Mouse (Mus musculus) ES-Bruce4 (cell line): ENCODE data around the gene Dlg4. TPM values are rescaled to one million over a fixed set of nuclear protein-coding genes. Genes with fewer than 3 reads are reported as not detected.

Source experiments
- H3K27ac ChIP-seq: 2 replicates; pipeline ENCODE4 v1.5.1; 2012; ENCODE audit warnings: low read length, inconsistent platforms; ENCODE audit not compliant: insufficient read depth
- H3K27me3 ChIP-seq: 2 replicates; pipeline ENCODE4 v1.6.1; 2012; ENCODE audit warnings: mild to moderate bottlenecking, low read length, inconsistent platforms; ENCODE audit not compliant: control insufficient read depth, poor library complexity, insufficient read depth, severe bottlenecking
- H3K36me3 ChIP-seq: 2 replicates; pipeline ENCODE4 v1.6.1; 2012; ENCODE audit warnings: inconsistent platforms, mild to moderate bottlenecking, low read length, moderate library complexity; ENCODE audit not compliant: control insufficient read depth, poor library complexity, insufficient read depth, severe bottlenecking
- H3K4me1 ChIP-seq: one replicate; pipeline ENCODE4 v1.8.1; 2011; ENCODE audit warnings: low read length; ENCODE audit not compliant: control insufficient read depth, insufficient read depth
- H3K4me3 ChIP-seq: 2 replicates; pipeline ENCODE4 v1.5.1; 2011; ENCODE audit warnings: low read depth, mild to moderate bottlenecking, low read length
- H3K9ac ChIP-seq: 2 replicates; pipeline ENCODE4 v1.6.1; 2012; ENCODE audit warnings: low read depth, mild to moderate bottlenecking, inconsistent platforms; ENCODE audit not compliant: poor library complexity, severe bottlenecking
- H3K9me3 ChIP-seq: replicated peaks from 2 replicates; pipeline ENCODE4 v1.6.1; 2012; ENCODE audit warnings: mild to moderate bottlenecking, low read length, inconsistent platforms; ENCODE audit not compliant: control insufficient read depth, poor library complexity, insufficient read depth, severe bottlenecking
- CTCF ChIP-seq: IDR thresholded peaks from one replicate; pipeline ENCODE4 v1.8.1; 2011; ENCODE audit warnings: low read depth, low read length
- EP300 ChIP-seq: IDR thresholded peaks from 2 replicates; pipeline ENCODE4 v1.6.1; 2011; ENCODE audit warnings: low read depth, low read length; ENCODE audit not compliant: insufficient read depth
- POLR2A ChIP-seq: IDR thresholded peaks from one replicate; pipeline ENCODE4 v1.8.1; 2011; ENCODE audit warnings: low read length; ENCODE audit not compliant: insufficient read depth
- polyA plus RNA-seq: library from polyadenylated mRNA; stranded (reverse); fragments of >200 nt; gene quantifications from 2 replicates; pipeline ENCODE4 v1.2.4, GENCODE M21; 2011; ENCODE audit warnings: low read depth; ENCODE audit not compliant: missing spikeins, insufficient read depth, insufficient read length

Gene Dlg4
- polyA plus RNA-seq, 1 experiment, result 25.7 TPM

DNA sequence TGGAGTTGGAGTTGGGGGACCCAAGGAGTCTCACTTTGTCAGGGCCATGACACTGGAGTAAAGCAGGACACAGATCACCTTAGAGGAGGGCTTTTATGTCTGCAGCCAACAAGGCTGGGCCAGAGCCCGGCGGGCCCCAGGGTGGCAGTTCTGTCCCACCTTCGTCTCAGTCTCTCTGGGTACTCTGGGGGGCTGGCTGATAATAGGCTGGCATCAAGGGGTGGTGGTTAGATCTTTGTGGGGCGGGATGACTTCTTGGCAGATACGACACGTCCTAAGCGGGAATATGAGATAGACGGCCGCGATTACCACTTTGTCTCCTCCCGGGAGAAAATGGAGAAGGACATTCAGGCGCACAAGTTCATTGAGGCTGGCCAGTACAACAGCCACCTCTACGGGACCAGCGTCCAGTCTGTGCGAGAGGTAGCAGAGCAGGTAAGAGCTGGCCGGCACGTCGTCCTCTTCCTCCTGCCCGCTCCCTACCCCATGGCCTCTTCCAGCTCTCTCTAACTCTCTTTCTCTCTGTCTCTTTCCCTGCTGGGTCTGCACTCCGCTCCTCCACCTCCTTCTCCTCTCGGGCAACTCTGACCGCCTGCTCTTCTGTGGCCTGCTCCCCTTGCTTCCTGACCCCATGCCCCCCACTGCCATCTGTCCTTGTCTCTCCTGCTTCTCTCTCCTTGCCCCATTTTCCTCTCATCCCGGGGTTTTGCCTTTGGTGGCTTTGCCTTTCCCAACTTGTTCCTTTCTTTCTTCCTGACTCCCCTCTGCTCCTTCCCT is 25.8 kb downstream of the Dlg4 start:
- Histone ChIP-seq H3K4me1 (no peaks in the 10 kb centered on the region), H3K9ac (no peak overlapping the region), H3K4me3 (no peak overlapping the region), H3K27me3 (no peaks in the 10 kb centered on the region), H3K27ac (no peak overlapping the region), H3K9me3 (no peaks in the 10 kb centered on the region), H3K36me3 (no peaks in the 10 kb centered on the region)
- TF ChIP-seq POLR2A, result no peak
- TF ChIP-seq EP300, result no peak
- TF ChIP-seq CTCF, result no peak

DNA sequence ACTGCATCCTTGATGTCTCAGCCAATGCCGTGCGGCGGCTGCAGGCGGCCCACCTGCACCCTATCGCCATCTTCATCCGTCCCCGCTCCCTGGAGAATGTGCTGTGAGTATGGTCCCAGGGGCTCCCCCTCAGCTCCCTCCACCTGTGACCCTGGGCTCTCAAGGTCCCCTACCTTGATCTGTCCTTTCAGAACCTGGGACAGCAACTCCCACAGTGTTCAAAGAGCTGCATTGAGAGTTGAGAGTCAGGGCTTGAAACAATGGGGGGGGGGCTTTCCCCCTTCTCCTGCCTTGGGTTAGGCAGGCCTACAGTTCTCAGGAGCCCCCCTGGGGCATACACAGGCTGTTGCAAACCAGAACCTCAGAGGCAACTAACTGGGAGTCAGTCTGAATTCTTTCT is 26.9 kb downstream of the Dlg4 start:
- H3K4me1 ChIP-seq, result no peaks in the 10 kb centered on the region
- TF ChIP-seq EP300 (no peak), POLR2A (no peak), CTCF (no peak)
- H3K36me3 ChIP-seq, result no peaks in the 10 kb centered on the region
- no peak overlapping the region for H3K9ac ChIP-seq
- no peak overlapping the region for H3K27ac ChIP-seq
- no peaks in the 10 kb centered on the region for H3K27me3 ChIP-seq
- no peaks in the 10 kb centered on the region for H3K9me3 ChIP-seq
- no peak overlapping the region for H3K4me3 ChIP-seq

DNA sequence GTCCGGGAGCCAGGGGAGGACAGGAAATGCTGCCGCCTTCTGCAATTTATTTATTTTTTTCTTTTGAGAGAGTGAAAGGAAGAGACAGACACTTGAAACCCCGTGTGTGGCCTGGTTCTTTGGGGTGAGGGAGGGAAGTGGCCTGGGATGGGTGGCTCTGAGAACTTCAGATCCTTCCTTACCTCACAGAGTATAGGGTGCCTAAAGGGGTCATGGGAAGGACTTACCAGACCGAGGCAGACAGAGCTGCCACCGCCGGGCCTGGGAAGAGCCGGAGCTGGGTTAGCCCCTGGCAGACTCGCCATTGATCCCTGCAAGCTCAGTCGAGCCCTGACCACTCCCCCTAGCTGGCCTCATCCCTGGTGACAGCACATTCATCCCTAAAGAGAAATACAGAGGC is 28.7 kb downstream of the Dlg4 start:
- TF ChIP-seq CTCF (no peak), POLR2A (no peak), EP300 (no peak)
- no peaks in the 10 kb centered on the region for H3K9me3 ChIP-seq
- no peaks in the 10 kb centered on the region for H3K27me3 ChIP-seq
- no peak overlapping the region for H3K27ac ChIP-seq
- H3K36me3 ChIP-seq, result no peaks in the 10 kb centered on the region
- no peak overlapping the region for H3K4me3 ChIP-seq
- H3K9ac ChIP-seq, result no peak overlapping the region
- no peaks in the 10 kb centered on the region for H3K4me1 ChIP-seq

DNA sequence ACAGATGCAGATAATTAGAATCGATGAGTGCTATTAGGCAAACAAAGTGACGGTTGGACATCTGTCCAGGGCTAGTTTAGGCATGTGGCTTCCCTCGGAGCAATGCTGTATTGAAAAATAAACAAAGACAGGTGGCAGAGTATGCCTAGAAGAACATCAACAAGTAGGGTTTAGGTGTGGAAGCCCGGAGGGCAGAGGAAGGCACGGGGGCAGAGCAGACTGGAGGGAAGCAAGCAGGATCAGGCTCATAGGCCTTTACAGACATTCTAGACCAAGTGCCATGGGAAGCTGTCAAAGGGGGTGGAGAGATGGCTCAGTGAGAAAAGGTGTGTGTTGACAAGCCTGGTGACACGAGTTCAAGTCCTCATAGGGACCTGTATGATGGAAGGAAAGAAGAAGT is 32.6 kb downstream of the Dlg4 start:
- Histone ChIP-seq H3K9me3 (no peaks in the 10 kb centered on the region), H3K4me3 (no peak overlapping the region), H3K27ac (no peak overlapping the region), H3K36me3 (no peaks in the 10 kb centered on the region), H3K9ac (no peak overlapping the region), H3K27me3 (no peaks in the 10 kb centered on the region), H3K4me1 (no peaks in the 10 kb centered on the region)
- TF ChIP-seq POLR2A (no peak), EP300 (no peak), CTCF (no peak)

DNA sequence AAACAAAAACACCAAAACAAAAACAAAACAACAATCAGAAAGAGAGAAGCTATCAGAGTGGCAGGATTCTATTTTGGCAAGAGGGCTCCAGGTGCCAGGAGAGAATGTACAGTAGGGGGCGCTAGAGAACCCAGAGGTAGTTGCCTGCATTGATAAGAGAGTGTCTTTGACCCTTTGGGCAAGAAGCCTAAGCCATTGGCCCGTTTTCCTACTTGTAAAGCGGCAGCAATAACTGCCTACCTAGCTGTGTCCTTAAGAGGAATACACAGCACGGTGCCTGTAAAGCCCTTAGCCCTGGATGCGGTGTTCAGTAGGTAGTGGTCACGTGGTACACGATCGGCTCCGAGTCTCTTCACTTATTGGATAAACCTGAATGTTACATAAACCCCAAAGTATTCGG is 33.1 kb downstream of the Dlg4 start:
- no peak for TF ChIP-seq POLR2A
- Histone ChIP-seq H3K9me3 (no peaks in the 10 kb centered on the region), H3K4me1 (no peaks in the 10 kb centered on the region), H3K36me3 (no peaks in the 10 kb centered on the region), H3K9ac (no peak overlapping the region), H3K27me3 (no peaks in the 10 kb centered on the region), H3K27ac (no peak overlapping the region), H3K4me3 (no peak overlapping the region)

DNA sequence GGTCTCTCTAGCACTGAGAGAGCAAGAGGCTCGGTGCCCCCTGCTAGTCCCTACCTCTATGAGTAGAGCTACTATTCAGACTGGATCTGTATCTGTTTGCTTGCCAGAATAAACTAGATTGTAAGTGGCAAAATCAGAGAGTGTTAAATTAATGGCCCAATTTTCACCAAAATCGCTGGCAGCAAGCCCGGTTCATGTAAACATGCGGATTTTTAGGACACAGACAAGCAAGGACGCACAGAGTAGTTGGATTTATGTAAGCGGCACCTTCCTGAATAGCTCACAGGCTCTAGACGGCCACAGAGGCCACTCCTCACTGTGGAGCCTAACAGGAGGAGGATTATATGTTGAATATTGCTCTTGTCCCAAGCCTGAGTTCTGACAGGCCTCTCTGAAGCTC is 36.4 kb downstream of the Dlg4 start:
- H3K9me3 ChIP-seq, result no peaks in the 10 kb centered on the region
- H3K27ac ChIP-seq, result no peak overlapping the region
- no peaks in the 10 kb centered on the region for H3K27me3 ChIP-seq
- H3K4me1 ChIP-seq, result no peaks in the 10 kb centered on the region
- no peak overlapping the region for H3K4me3 ChIP-seq
- TF ChIP-seq CTCF, result no peak
- TF ChIP-seq EP300, result no peak
- TF ChIP-seq POLR2A, result no peak
- no peaks in the 10 kb centered on the region for H3K36me3 ChIP-seq
- no peak overlapping the region for H3K9ac ChIP-seq
